ENCODE assay signal across 8 mouse cellular contexts in genomic region chr5:90902380-90903260, GRCm38 (mm10). TPM values are rescaled to one million over a fixed set of nuclear protein-coding genes. Genes with fewer than 3 reads are reported as not detected.
DNase-seq lines count a peak whose midpoint lies in the region; ATAC-seq lines count a peak whose summit lies in the region.

No protein-coding gene starts in this region.

- no peaks in the 10 kb centered on the region for H3K9me3 ChIP-seq in heart, embryonic 12.5 days (replicated peaks)
- H3K9me3 ChIP-seq in liver, embryonic 15.5 days (replicated peaks), result no peaks in the 10 kb centered on the region

- no peak for ATAC-seq in heart, embryonic 12.5 days (ENCODE audit: insufficient number of reproducible peaks, low FRiP score)
- ATAC-seq in hematopoietic stem cell, adult 5-6 weeks (replicated peaks in 1 of 2; ENCODE audit: insufficient read depth in 1 of 2, low FRiP score in 2 of 2, low TSS enrichment in 1 of 2, low read depth in 1 of 2, poor library complexity in 2 of 2, severe bottlenecking in 2 of 2), result peak; percentile 26 to 48; a peak in 2 of 4 replicates
- ATAC-seq in liver, embryonic 15.5 days (ENCODE audit: insufficient read depth), result no peak

- no peak for DNase-seq in heart, adult 9 months (ENCODE audit: low spot score in 2 of 2)
- peak; percentile 54 for DNase-seq in ES-CJ7 (ENCODE audit: low read depth, low spot score)
- peak; percentile 30 for DNase-seq in splenic B cell, adult 2 months (ENCODE audit: low read depth, low spot score)
- DNase-seq in adrenal gland, postnatal 36 days, result no peak
- no peak for DNase-seq in gastrocnemius, adult 18-20 months (ENCODE audit: low spot score)

- H3K27ac ChIP-seq in heart, embryonic 12.5 days (ENCODE audit: poor library complexity, severe bottlenecking), result no peak overlapping the region
- H3K27ac ChIP-seq in liver, embryonic 15.5 days (replicated peaks), result no peak overlapping the region

- H3K4me3 ChIP-seq in heart, embryonic 12.5 days, result peak overlapping the region; percentile 37
- H3K4me3 ChIP-seq in liver, embryonic 15.5 days (replicated peaks), result no peak overlapping the region

- peaks cover 26% of the 10 kb centered on the region for H3K27me3 ChIP-seq in heart, embryonic 12.5 days (replicated peaks)
- H3K27me3 ChIP-seq in liver, embryonic 15.5 days, result peaks cover 18% of the 10 kb centered on the region; the same call in 1 of the 2 replicates
- no peaks in the 10 kb centered on the region for H3K27me3 ChIP-seq in splenic B cell, adult 2 months (ENCODE audit: control insufficient read depth, insufficient read depth, low read length, poor library complexity, severe bottlenecking)

- peak overlapping the region; percentile 80 for H3K4me2 ChIP-seq in heart, embryonic 12.5 days
- peak overlapping the region; percentile 56 for H3K4me2 ChIP-seq in liver, embryonic 15.5 days

- no peak overlapping the region for H3K9ac ChIP-seq in heart, embryonic 12.5 days
- H3K9ac ChIP-seq in liver, embryonic 15.5 days, result no peak overlapping the region

- 12% methylated on average over 10 of the region's 10 CpGs for WGBS in heart, embryonic 12.5 days
- 2% methylated on average over 10 of the region's 10 CpGs for WGBS in liver, embryonic 15.5 days (ENCODE audit: insufficient replicate concordance)

- H3K4me1 ChIP-seq in heart, embryonic 12.5 days (replicated peaks), result peaks cover 8% of the 10 kb centered on the region
- peaks cover 9% of the 10 kb centered on the region; the same call in 1 of the 2 replicates for H3K4me1 ChIP-seq in liver, embryonic 15.5 days (replicated peaks)

- H3K36me3 ChIP-seq in heart, embryonic 12.5 days, result no peaks in the 10 kb centered on the region
- H3K36me3 ChIP-seq in liver, embryonic 15.5 days (replicated peaks), result no peaks in the 10 kb centered on the region
- no peaks in the 10 kb centered on the region for H3K36me3 ChIP-seq in splenic B cell, adult 2 months (ENCODE audit: control insufficient read depth, insufficient read depth, low read length, poor library complexity, severe bottlenecking)

RNA-seq across cellular contexts. Expression of gene Cxcl2, which starts 1.1 kb away (rescaled TPM):
- not detected in 2 replicates for polyA plus RNA-seq in heart, embryonic 12.5 days (2016; fragmentation: Nextera tagmentation; extraction: Ambion mirVana)
- 59.1 and 228 TPM in 2 replicates for total RNA-seq in hematopoietic stem cell, adult 5-6 weeks (2017)
- polyA plus RNA-seq in liver, embryonic 15.5 days (2015; fragmentation: Nextera tagmentation; extraction: Ambion mirVana), result not detected in 2 replicates
- 1 to 10 TPM in 1 of 2 experiments, not detected in 1; 1.2 TPM for total RNA-seq in adrenal gland, postnatal 36 days (2021)
- total RNA-seq in gastrocnemius, adult 18-20 months (2021), result not detected

RNA-seq across cellular contexts. Expression of gene Cxcl1, which starts 11.6 kb away (rescaled TPM):
- polyA plus RNA-seq in heart, embryonic 12.5 days (2016; fragmentation: Nextera tagmentation; extraction: Ambion mirVana), result 0.15 TPM in 1 of 2 replicates, not detected in the other
- not detected in 2 replicates for total RNA-seq in hematopoietic stem cell, adult 5-6 weeks (2017)
- polyA plus RNA-seq in liver, embryonic 15.5 days (2015; fragmentation: Nextera tagmentation; extraction: Ambion mirVana), result 2.7 and 3.1 TPM in 2 replicates
- total RNA-seq in adrenal gland, postnatal 36 days (2021), result under 1 TPM; 0.33 to 0.36 TPM
- total RNA-seq in gastrocnemius, adult 18-20 months (2021), result under 1 TPM in 1 of 2 experiments, not detected in 1; 0.25 TPM

RNA-seq across cellular contexts. Expression of gene Mthfd2l, which starts 28.3 kb away (rescaled TPM):
- 35.1 and 38.0 TPM in 2 replicates for polyA plus RNA-seq in heart, embryonic 12.5 days (2016; fragmentation: Nextera tagmentation; extraction: Ambion mirVana)
- total RNA-seq in hematopoietic stem cell, adult 5-6 weeks (2017), result 25.7 and 26.4 TPM in 2 replicates
- polyA plus RNA-seq in liver, embryonic 15.5 days (2015; fragmentation: Nextera tagmentation; extraction: Ambion mirVana), result 5.3 and 6.7 TPM in 2 replicates
- total RNA-seq in adrenal gland, postnatal 36 days (2021), result 10 to 100 TPM; 19.8 TPM
- 1 to 10 TPM; 5.7 to 6.9 TPM for total RNA-seq in gastrocnemius, adult 18-20 months (2021)

Comparison
In these comparisons a context has a peak if more than half of its experiments do, and no peak if none do; other contexts are left out.
1. ATAC-seq: peak in hematopoietic stem cell, adult 5-6 weeks (2 of 2); none in heart, embryonic 12.5 days (single experiment) and liver, embryonic 15.5 days (single experiment).
2. DNase-seq: peak in ES-CJ7 (single experiment) and splenic B cell, adult 2 months (single experiment); none in heart, adult 9 months (0 of 2), adrenal gland, postnatal 36 days (0 of 2) and gastrocnemius, adult 18-20 months (single experiment).
3. RNA of gene Cxcl2, which starts 1.1 kb away (total RNA-seq): 59.1 to 228 TPM in hematopoietic stem cell, adult 5-6 weeks; 1.2 TPM in adrenal gland, postnatal 36 days and not detected in gastrocnemius, adult 18-20 months; every median in the first group is over 10 times any median in the second.